Mouse (Mus musculus): Measurements from ENCODE around the gene Gm7929. TPM values are rescaled to one million over a fixed set of nuclear protein-coding genes. Genes with fewer than 3 reads are reported as not detected.
"Not testable (repeated sequence)": the region's sequence is repeated elsewhere in the genome, so short reads cannot be mapped to it uniquely, and the experiment has no call there.

Gene Gm7929
- total RNA-seq (2021), result not detected
- long read RNA-seq, experiment 1, result 0 reads
- long read RNA-seq, experiment 2, result 0 reads

GRCm38 (mm10) chr14:41750514-41750913, at the start of gene Gm7929:
Gm7929 (minus strand) TSS chr14:41750614.
- not testable (repeated sequence) for DNase-seq (ENCODE audit: low spot score in 2 of 2)

- not testable (repeated sequence) for DNase-seq (ENCODE audit: low spot score in 2 of 2)
Measured at GRCm38 (mm10) chr14:41772341-41772740, 21.9 kb upstream of the Gm7929 start, which contains the start of gene Gm47189. Gm47189 (minus strand) TSS chr14:41772441.

- not testable (repeated sequence) for DNase-seq (ENCODE audit: low spot score in 2 of 2)
Measured at GRCm38 (mm10) chr14:41755931-41756330, 5.5 kb upstream of the Gm7929 start.

- not testable (repeated sequence) for DNase-seq (ENCODE audit: low spot score in 2 of 2)
Measured at GRCm38 (mm10) chr14:41723437-41723836, 27.0 kb downstream of the Gm7929 start.

- not testable (repeated sequence) for DNase-seq (ENCODE audit: low spot score in 2 of 2)
Measured at GRCm38 (mm10) chr14:41717180-41717579, 33.2 kb downstream of the Gm7929 start.

GRCm38 (mm10) chr14:41701785-41702184, 48.6 kb downstream of the Gm7929 start, which contains the start of gene Gm8068:
Gm8068 (minus strand) TSS chr14:41701885.
- DNase-seq (ENCODE audit: low spot score in 2 of 2), result not testable (repeated sequence)

Other genes with a start within 250 kb of the Gm7929 start
- not detected for gene Gm7970, start 195.0 kb downstream of the Gm7929 start, total RNA-seq (2021)
- not detected for gene 1700049E17Rik2, start 177.4 kb downstream of the Gm7929 start, total RNA-seq (2021)
- gene Gm3072, start 126.0 kb downstream of the Gm7929 start, total RNA-seq (2021), result not detected
- gene Gm3676, start 104.1 kb downstream of the Gm7929 start, total RNA-seq (2021), result not detected
- not detected for gene Gm8068, start 48.7 kb downstream of the Gm7929 start, total RNA-seq (2021)
- gene Gm47189, start 21.8 kb upstream of the Gm7929 start, total RNA-seq (2021), result not detected
- gene Gm7980, start 156.7 kb upstream of the Gm7929 start, total RNA-seq (2021), result not detected
- gene 1700049E17Rik1, start 174.3 kb upstream of the Gm7929 start, total RNA-seq (2021), result not detected
- not detected for gene 1700024B05Rik, start 193.4 kb upstream of the Gm7929 start, total RNA-seq (2021)
- gene Gm6401, start 217.3 kb upstream of the Gm7929 start, total RNA-seq (2021), result not detected
- not detected for gene Gm3543, start 232.7 kb upstream of the Gm7929 start, total RNA-seq (2021)